Mouse (Mus musculus) adipocyte (in vitro differentiated cells): ENCODE data around the gene Epb41l5.
A peak's percentile ranks its signal among the peaks of the same experiment; 100 is the strongest.

Experiments
- DNase-seq: peaks from one replicate; pipeline ENCODE4 v3.0.0-alpha.2; 2016; ENCODE audit warnings: low spot score

Gene Epb41l5

GRCm38 (mm10) chr1:119648205-119649111, at the start of gene Epb41l5:
Gene Epb41l5 (minus strand): TSS chr1:119649000.
- peak; percentile 78 for DNase-seq

- DNase-seq: no peak
These were observed 48.1 kb upstream of the Epb41l5 start for GRCm38 (mm10) chr1:119696860-119697259.

- DNase-seq: no peak
These were observed 37.2 kb upstream of the Epb41l5 start for GRCm38 (mm10) chr1:119685773-119686558.

GRCm38 (mm10) chr1:119681663-119682213, 32.9 kb upstream of the Epb41l5 start:
- DNase-seq: no peak

GRCm38 (mm10) chr1:119674984-119675383, 26.2 kb upstream of the Epb41l5 start:
- peak; percentile 65 for DNase-seq

GRCm38 (mm10) chr1:119666904-119667303, 18.1 kb upstream of the Epb41l5 start:
- no peak for DNase-seq

- DNase-seq: no peak
These were observed 5.5 kb upstream of the Epb41l5 start for GRCm38 (mm10) chr1:119654307-119654706.

GRCm38 (mm10) chr1:119650386-119650785, 1.6 kb upstream of the Epb41l5 start:
- no peak for DNase-seq

- DNase-seq: no peak
These were observed 827 bp upstream of the Epb41l5 start for GRCm38 (mm10) chr1:119649627-119650026.

GRCm38 (mm10) chr1:119646356-119646755, 2.4 kb downstream of the Epb41l5 start:
- DNase-seq: no peak

- DNase-seq: no peak
These were observed 6.4 kb downstream of the Epb41l5 start for GRCm38 (mm10) chr1:119642367-119642766.

- no peak for DNase-seq
These were observed 7.5 kb downstream of the Epb41l5 start for GRCm38 (mm10) chr1:119641090-119641812.

GRCm38 (mm10) chr1:119640006-119640405, 8.8 kb downstream of the Epb41l5 start:
- peak; percentile 85 for DNase-seq

GRCm38 (mm10) chr1:119637188-119638023, 11.4 kb downstream of the Epb41l5 start:
- no peak for DNase-seq

- DNase-seq: no peak
These were observed 14.1 kb downstream of the Epb41l5 start for GRCm38 (mm10) chr1:119634746-119635145.

GRCm38 (mm10) chr1:119630428-119630827, 18.4 kb downstream of the Epb41l5 start:
- no peak for DNase-seq

GRCm38 (mm10) chr1:119626837-119627236, 22.0 kb downstream of the Epb41l5 start:
- no peak for DNase-seq

GRCm38 (mm10) chr1:119624444-119624843, 24.4 kb downstream of the Epb41l5 start:
- DNase-seq: peak; percentile 39

- no peak for DNase-seq
These were observed 43.4 kb downstream of the Epb41l5 start for GRCm38 (mm10) chr1:119605396-119605795.

GRCm38 (mm10) chr1:119602448-119602847, 46.4 kb downstream of the Epb41l5 start:
- DNase-seq: no peak

GRCm38 (mm10) chr1:119598855-119599254, 49.9 kb downstream of the Epb41l5 start:
- DNase-seq: no peak
